Mouse (Mus musculus): ENCODE measurements around the gene Mrpl43. TPM values are rescaled to one million over a fixed set of nuclear protein-coding genes. Genes with fewer than 3 reads are reported as not detected.
A peak's percentile ranks its signal among the peaks of the same experiment; 100 is the strongest.

The Mrpl43 gene
- polyA plus RNA-seq (2014; fragmentation: Nextera tagmentation; extraction: Ambion mirVana), result 62.0 and 65.5 TPM in 2 replicates

DNA sequence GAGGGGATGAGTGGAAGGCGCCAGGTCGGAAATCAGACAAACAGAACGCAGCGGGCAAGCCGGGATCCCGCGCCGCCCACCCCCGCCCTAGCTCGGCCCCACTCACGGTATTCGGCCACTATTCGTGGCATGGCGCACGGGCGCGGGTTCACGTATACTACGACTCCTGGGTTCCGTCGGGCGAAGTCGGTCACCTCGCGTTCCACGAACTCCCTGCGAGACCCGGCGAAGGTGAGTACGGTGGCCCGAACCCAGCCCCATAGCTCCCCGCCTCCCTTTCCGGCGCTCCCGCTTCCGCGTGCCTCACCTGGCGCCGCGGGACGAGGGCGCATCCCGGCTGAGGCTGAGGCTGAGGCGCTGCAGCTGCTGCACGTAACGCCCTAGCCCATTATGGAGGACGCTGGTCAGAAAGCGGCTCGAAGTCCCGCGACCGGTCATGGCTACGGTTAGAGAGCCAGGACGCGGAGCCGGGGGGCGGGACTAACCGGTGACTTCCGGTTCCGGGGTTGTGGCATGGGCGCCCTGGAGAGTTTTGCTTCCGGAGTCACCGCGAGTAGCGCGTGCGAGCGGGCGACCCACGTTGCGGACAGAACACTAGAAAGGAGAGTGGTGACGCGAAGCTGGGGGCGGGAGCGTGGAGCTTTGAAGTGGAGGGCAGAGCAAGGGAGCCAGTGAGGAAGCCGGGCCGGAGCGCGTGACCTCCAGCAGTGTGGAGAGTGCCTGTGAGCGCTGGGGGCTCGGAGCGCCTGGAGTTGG is at the start of gene Mrpl43:
Mrpl43 (minus strand) TSS at position 486 of the 756 bp plus-strand sequence.
- peak; percentile 85 for ATAC-seq (ENCODE audit: insufficient number of reproducible peaks, insufficient read depth, low FRiP score, low read depth)
- Histone ChIP-seq H3K4me1 (ENCODE audit: control insufficient read depth in 2 of 2, insufficient read depth in 2 of 2, low read length in 2 of 2) (peaks cover 10 to 19% of the 10 kb centered on the region in 2 experiments), H3K27me3 (ENCODE audit: control insufficient read depth, insufficient read depth, low read length) (no peaks in the 10 kb centered on the region), H3K27ac (replicated peaks in 1 of 2; ENCODE audit: control insufficient read depth in 1 of 2, insufficient read depth in 1 of 2, low read depth in 2 of 2, low read length in 2 of 2) (peak within 1 kb of the TSS; percentile 73 to 76), H3K9me3 (ENCODE audit: control insufficient read depth, low read length) (no peaks in the 10 kb centered on the region), H3K4me2 (ENCODE audit: low read length) (peak within 1 kb of the TSS; percentile 72), H3K9ac (ENCODE audit: low read length) (peak within 1 kb of the TSS; percentile 79), H3K4me3 (ENCODE audit: control insufficient read depth in 1 of 2, insufficient read depth in 1 of 2, low read depth in 1 of 2, low read length in 2 of 2) (peak within 1 kb of the TSS; percentile 95 to 100), H3K36me3 (ENCODE audit: control insufficient read depth, insufficient read depth, low read length) (peaks cover 55% of the 10 kb centered on the region)
- under 1% methylated on average over 82 of the region's 82 CpGs for WGBS

DNA sequence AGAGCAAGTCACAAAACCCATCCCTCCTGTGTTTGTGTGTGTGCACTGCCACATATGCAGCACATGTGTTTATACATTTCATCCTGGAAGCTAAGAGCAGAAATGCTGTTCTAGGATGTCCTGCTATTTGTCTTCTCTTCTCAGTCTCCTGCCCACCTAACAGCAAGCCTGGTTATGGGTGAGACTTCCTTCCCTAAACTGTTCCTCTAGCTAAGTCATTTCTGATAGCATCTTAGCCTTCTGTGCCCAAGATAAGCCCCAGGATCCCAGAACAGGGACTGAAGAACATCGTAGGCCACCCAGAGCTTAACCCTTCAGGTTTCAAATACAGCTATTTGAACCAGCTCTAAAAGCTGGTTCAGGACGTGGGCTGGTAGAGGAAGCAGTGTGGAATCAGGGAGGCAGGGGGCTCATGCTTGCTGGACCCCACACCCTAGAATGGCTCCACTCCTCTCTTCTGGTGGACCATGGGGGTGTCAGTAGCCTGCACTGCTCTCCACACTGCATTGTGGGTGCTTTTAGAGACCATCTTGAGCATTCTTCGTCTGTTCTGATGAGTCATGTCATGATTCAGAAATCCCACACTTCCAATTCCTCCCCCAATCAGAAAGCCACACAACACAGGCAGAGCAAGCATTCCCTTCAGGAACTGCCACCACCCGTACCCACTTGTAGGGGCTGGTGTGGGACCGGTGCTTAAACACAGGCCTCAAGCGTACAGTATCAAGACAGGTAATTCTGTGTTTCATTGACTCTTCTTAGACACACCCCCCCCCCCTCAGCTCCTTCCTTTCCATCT is 48.8 kb upstream of the Mrpl43 start:
- H3K4me1 ChIP-seq (ENCODE audit: control insufficient read depth in 2 of 2, insufficient read depth in 2 of 2, low read length in 2 of 2), result peaks cover 10 to 18% of the 10 kb centered on the region in 2 experiments
- H3K9ac ChIP-seq (ENCODE audit: low read length), result no peak overlapping the region
- H3K4me2 ChIP-seq (ENCODE audit: low read length), result no peak overlapping the region
- no peak for ATAC-seq (ENCODE audit: insufficient number of reproducible peaks, insufficient read depth, low FRiP score, low read depth)
- 70% methylated on average over 6 of the region's 6 CpGs for WGBS
- no peak overlapping the region for H3K27ac ChIP-seq (replicated peaks in 1 of 2; ENCODE audit: control insufficient read depth in 1 of 2, insufficient read depth in 1 of 2, low read depth in 2 of 2, low read length in 2 of 2)
- H3K27me3 ChIP-seq (ENCODE audit: control insufficient read depth, insufficient read depth, low read length), result no peaks in the 10 kb centered on the region
- H3K9me3 ChIP-seq (ENCODE audit: control insufficient read depth, low read length), result no peaks in the 10 kb centered on the region
- H3K4me3 ChIP-seq (ENCODE audit: control insufficient read depth in 1 of 2, insufficient read depth in 1 of 2, low read depth in 1 of 2, low read length in 2 of 2), result no peak overlapping the region
- peaks cover 48% of the 10 kb centered on the region for H3K36me3 ChIP-seq (ENCODE audit: control insufficient read depth, insufficient read depth, low read length)

DNA sequence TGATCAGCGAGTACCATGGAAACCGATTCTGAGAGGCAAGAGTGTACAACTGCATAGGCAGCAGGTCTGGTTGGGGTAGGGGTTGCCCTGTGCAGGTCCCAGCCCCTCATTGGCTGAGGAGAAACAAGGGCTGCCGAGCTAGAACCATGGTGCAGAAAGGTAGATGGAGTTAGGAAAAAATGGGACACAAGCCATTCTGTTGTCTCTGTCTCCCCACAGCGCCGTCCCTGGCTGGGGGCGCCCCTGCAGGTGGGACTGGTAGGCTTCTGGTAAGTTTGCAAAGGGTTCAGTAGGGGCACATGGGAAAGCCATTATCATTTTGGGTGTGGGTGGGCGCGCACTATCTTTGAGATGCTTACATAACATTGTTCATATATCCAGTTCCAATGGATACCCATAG is 47.2 kb upstream of the Mrpl43 start:
- peaks cover 56% of the 10 kb centered on the region for H3K36me3 ChIP-seq (ENCODE audit: control insufficient read depth, insufficient read depth, low read length)
- 89% methylated on average over 8 of the region's 8 CpGs for WGBS

DNA sequence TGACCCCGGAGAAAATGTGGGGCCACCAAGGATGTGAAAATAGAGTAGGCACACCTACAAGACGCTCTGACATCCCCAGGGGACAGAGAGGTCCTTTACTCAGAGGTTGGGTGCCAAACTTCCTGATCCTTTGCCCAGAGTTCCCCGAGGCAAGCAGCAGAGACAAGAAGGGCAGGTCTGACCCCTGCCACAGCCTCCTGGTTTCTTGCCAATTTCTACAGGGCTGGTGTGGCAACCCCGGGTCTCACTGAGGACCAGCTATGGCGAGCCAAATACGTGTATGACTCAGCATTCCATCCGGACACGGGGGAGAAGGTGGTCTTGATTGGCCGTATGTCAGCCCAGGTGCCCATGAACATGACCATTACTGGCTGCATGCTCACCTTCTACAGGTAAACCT is 43.3 kb upstream of the Mrpl43 start:
- Histone ChIP-seq H3K27ac (replicated peaks in 1 of 2; ENCODE audit: control insufficient read depth in 1 of 2, insufficient read depth in 1 of 2, low read depth in 2 of 2, low read length in 2 of 2) (no peak overlapping the region), H3K4me2 (ENCODE audit: low read length) (no peak overlapping the region), H3K9ac (ENCODE audit: low read length) (no peak overlapping the region), H3K9me3 (ENCODE audit: control insufficient read depth, low read length) (no peaks in the 10 kb centered on the region), H3K4me1 (ENCODE audit: control insufficient read depth in 2 of 2, insufficient read depth in 2 of 2, low read length in 2 of 2) (peaks cover 7 to 21% of the 10 kb centered on the region in 2 experiments), H3K27me3 (ENCODE audit: control insufficient read depth, insufficient read depth, low read length) (peaks cover 16% of the 10 kb centered on the region), H3K4me3 (ENCODE audit: control insufficient read depth in 1 of 2, insufficient read depth in 1 of 2, low read depth in 1 of 2, low read length in 2 of 2) (no peak overlapping the region), H3K36me3 (ENCODE audit: control insufficient read depth, insufficient read depth, low read length) (peaks cover 46% of the 10 kb centered on the region)
- WGBS, result 74% methylated on average over 9 of the region's 9 CpGs
- no peak for ATAC-seq (ENCODE audit: insufficient number of reproducible peaks, insufficient read depth, low FRiP score, low read depth)

More for the DNA sequence above, 47.2 kb upstream of the Mrpl43 start:
- H3K9me3 ChIP-seq (ENCODE audit: control insufficient read depth, low read length), result no peaks in the 10 kb centered on the region
- no peaks in the 10 kb centered on the region for H3K27me3 ChIP-seq (ENCODE audit: control insufficient read depth, insufficient read depth, low read length)
- H3K4me1 ChIP-seq (ENCODE audit: control insufficient read depth in 2 of 2, insufficient read depth in 2 of 2, low read length in 2 of 2), result peaks cover 12 to 17% of the 10 kb centered on the region in 2 experiments
- H3K4me3 ChIP-seq (ENCODE audit: control insufficient read depth in 1 of 2, insufficient read depth in 1 of 2, low read depth in 1 of 2, low read length in 2 of 2), result no peak overlapping the region
- H3K27ac ChIP-seq (replicated peaks in 1 of 2; ENCODE audit: control insufficient read depth in 1 of 2, insufficient read depth in 1 of 2, low read depth in 2 of 2, low read length in 2 of 2), result no peak overlapping the region
- no peak overlapping the region for H3K4me2 ChIP-seq (ENCODE audit: low read length)
- no peak for ATAC-seq (ENCODE audit: insufficient number of reproducible peaks, insufficient read depth, low FRiP score, low read depth)
- no peak overlapping the region for H3K9ac ChIP-seq (ENCODE audit: low read length)

DNA sequence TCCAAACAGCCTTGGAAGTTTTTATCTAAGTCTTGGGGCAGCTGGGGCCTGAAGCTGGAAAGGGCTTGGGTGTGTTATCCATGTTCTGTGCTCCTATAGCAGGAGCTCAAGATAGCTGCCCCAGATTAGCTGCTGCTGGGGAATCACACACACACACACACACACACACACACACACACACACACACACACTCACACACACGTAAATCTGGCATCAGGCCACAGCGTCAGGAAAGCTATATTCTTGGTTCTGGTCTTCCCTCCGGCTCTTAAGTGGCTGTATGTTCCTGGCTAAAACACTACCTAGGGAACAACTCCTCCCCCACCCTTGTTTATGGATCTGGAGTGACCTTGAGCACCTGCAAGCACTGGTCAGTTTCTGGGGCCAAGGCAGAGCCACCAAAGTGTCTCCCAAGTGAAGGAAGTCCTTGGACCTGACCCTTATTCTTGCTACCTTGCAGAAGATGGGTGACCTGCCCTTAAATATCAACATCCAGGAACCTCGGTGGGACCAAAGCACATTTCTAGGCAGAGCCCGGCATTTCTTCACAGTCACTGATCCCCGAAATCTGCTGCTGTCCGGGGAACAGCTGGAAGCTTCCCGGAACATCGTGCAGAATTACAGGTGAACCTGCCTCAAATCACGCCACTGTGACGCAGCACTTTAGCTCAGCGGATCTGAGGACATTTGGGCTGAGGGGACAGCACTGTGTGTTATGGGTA is 42.6 kb upstream of the Mrpl43 start:
- Histone ChIP-seq H3K9ac (ENCODE audit: low read length) (peak overlapping the region; percentile 80), H3K9me3 (ENCODE audit: control insufficient read depth, low read length) (no peaks in the 10 kb centered on the region), H3K4me1 (ENCODE audit: control insufficient read depth in 2 of 2, insufficient read depth in 2 of 2, low read length in 2 of 2) (peaks cover 7 to 21% of the 10 kb centered on the region in 2 experiments), H3K36me3 (ENCODE audit: control insufficient read depth, insufficient read depth, low read length) (peaks cover 40% of the 10 kb centered on the region), H3K27ac (replicated peaks in 1 of 2; ENCODE audit: control insufficient read depth in 1 of 2, insufficient read depth in 1 of 2, low read depth in 2 of 2, low read length in 2 of 2) (peak overlapping the region; percentile 88 to 91), H3K4me2 (ENCODE audit: low read length) (peak overlapping the region; percentile 79), H3K27me3 (ENCODE audit: control insufficient read depth, insufficient read depth, low read length) (peaks cover 23% of the 10 kb centered on the region), H3K4me3 (ENCODE audit: control insufficient read depth in 1 of 2, insufficient read depth in 1 of 2, low read depth in 1 of 2, low read length in 2 of 2) (peak overlapping the region; percentile 56 to 59)
- 76% methylated on average over 12 of the region's 12 CpGs for WGBS
- no peak for ATAC-seq (ENCODE audit: insufficient number of reproducible peaks, insufficient read depth, low FRiP score, low read depth)

DNA sequence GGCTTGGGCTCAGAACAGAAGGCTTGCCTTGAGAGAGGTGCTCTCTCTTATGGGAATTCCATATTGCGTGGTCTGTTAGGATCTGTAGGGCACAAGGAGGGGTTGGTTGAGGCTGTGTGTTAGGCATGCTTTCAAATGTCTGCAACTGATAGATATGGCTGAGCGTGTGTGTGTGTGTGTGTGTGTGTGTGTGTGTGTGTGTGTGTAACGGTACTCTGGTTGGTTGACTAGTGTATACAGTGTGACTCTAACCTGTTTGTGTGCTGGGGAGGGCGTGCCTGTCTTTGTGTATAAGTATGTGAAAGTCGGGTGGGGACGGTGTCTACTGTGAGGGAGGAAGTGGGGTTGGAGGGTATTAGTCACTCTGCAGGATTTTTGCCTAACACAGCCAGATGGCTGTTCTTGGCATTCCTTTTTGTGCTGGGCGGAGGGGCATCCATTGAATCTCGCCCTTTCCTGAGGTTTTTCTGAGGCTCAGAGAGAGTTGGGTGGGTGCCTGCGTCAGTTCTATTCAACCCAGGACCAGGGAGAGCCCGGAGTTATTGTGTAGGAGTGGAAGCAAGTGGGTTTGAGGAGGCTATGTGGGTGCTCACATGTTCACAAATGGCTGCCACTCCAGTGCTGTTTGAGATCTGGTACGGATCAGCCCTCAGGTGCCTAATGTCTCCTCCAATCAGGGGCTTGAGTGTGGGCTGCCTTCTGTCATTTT is 41.8 kb upstream of the Mrpl43 start:
- H3K4me2 ChIP-seq (ENCODE audit: low read length), result peak overlapping the region; percentile 79
- no peaks in the 10 kb centered on the region for H3K9me3 ChIP-seq (ENCODE audit: control insufficient read depth, low read length)
- H3K27me3 ChIP-seq (ENCODE audit: control insufficient read depth, insufficient read depth, low read length), result peaks cover 30% of the 10 kb centered on the region

More for the DNA sequence above, 41.8 kb upstream of the Mrpl43 start:
- peak overlapping the region; percentile 56 to 59 for H3K4me3 ChIP-seq (ENCODE audit: control insufficient read depth in 1 of 2, insufficient read depth in 1 of 2, low read depth in 1 of 2, low read length in 2 of 2)
- peaks cover 7 to 21% of the 10 kb centered on the region in 2 experiments for H3K4me1 ChIP-seq (ENCODE audit: control insufficient read depth in 2 of 2, insufficient read depth in 2 of 2, low read length in 2 of 2)
- ATAC-seq (ENCODE audit: insufficient number of reproducible peaks, insufficient read depth, low FRiP score, low read depth), result peak; percentile 65
- peak overlapping the region; percentile 88 to 91 for H3K27ac ChIP-seq (replicated peaks in 1 of 2; ENCODE audit: control insufficient read depth in 1 of 2, insufficient read depth in 1 of 2, low read depth in 2 of 2, low read length in 2 of 2)
- H3K9ac ChIP-seq (ENCODE audit: low read length), result peak overlapping the region; percentile 80
- peaks cover 33% of the 10 kb centered on the region for H3K36me3 ChIP-seq (ENCODE audit: control insufficient read depth, insufficient read depth, low read length)
- 35% methylated on average over 11 of the region's 11 CpGs for WGBS
